Mouse (Mus musculus) urinary bladder, postnatal 25 days (tissue): Measurements from ENCODE around the gene Lgals3.

Experiments used
- DNase-seq: peaks from one replicate; pipeline ENCODE4 v3.0.0; 2022; ENCODE audit warnings: low spot score

The Lgals3 gene

DNA sequence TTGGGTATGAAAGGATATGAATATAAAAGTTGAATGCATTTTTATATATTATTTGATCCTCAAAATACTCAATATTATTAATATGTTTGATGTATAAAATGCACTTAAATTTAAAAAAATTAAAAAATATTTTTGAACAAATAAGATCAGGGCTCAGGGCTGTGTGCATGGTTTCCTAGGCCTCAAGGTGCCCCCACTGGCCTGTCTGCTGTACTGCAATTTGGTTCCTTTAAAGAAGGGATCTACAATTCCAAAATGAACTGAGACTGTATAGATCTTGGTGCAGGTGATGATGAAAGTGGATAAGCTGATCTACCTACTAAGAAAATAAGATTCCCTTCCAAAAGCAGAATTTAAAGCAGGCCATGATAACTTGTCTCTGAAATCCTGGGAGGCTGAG is 65.4 kb downstream of the Lgals3 start:
- DNase-seq: no peak
